Mouse (Mus musculus) hindbrain, embryonic 12.5 days (tissue): ENCODE measurements around the gene Tcf7l1. TPM values are rescaled to one million over a fixed set of nuclear protein-coding genes. Genes with fewer than 3 reads are reported as not detected.

Experiments used
- ATAC-seq: fragments of 200-750 bp; cut with Nextera tagmentation; 2 replicates; pipeline ENCODE4 v1.8.0; 2017; ENCODE audit warnings: moderate TSS enrichment; ENCODE audit not compliant: low FRiP score
- H3K27ac ChIP-seq: fragments of 300-500 bp; sonication (generic); 2 replicates; pipeline ENCODE4 v1.5.1; 2016; ENCODE audit warnings: mild to moderate bottlenecking
- H3K27me3 ChIP-seq: fragments of 300-500 bp; sonication (generic); 2 replicates; pipeline ENCODE4 v1.6.1; 2016; ENCODE audit warnings: mild to moderate bottlenecking
- H3K36me3 ChIP-seq: fragments of 300-500 bp; sonication (generic); 2 replicates; pipeline ENCODE4 v1.6.1; 2016; ENCODE audit warnings: mild to moderate bottlenecking
- H3K4me1 ChIP-seq: fragments of 300-500 bp; sonication (generic); 2 replicates; pipeline ENCODE4 v1.6.1; 2016
- H3K4me2 ChIP-seq: fragments of 300-500 bp; sonication (generic); replicated peaks from 2 replicates; pipeline ENCODE4 v1.6.1; 2016; ENCODE audit warnings: mild to moderate bottlenecking
- H3K4me3 ChIP-seq: fragments of 300-500 bp; sonication (generic); 2 replicates; pipeline ENCODE4 v1.5.1; 2016; ENCODE audit warnings: mild to moderate bottlenecking
- H3K9ac ChIP-seq: fragments of 300-500 bp; sonication (generic); 2 replicates; pipeline ENCODE4 v1.6.1; 2016; ENCODE audit warnings: mild to moderate bottlenecking, moderate library complexity
- H3K9me3 ChIP-seq: fragments of 300-500 bp; sonication (generic); replicated peaks from 2 replicates; pipeline ENCODE4 v1.6.1; 2016; ENCODE audit warnings: mild to moderate bottlenecking
- WGBS: fragments of 180-500 bp; shearing (Covaris S2); methylation state at CpG from one replicate; pipeline ENCODE4 v1.1.7; 2016; 5-methylcytosine and 5-hydroxymethylcytosine counted together
- polyA plus RNA-seq: library from polyadenylated mRNA; unstranded; fragments of >200 nt; fragmentation: Nextera tagmentation; extraction: Ambion mirVana; gene quantifications from 2 replicates; pipeline ENCODE4 v1.2.1, GENCODE M21; 2016

Tcf7l1 gene
- polyA plus RNA-seq, 1 experiment from 2014 or later, result 24.7 TPM

- H3K4me1 ChIP-seq, result no peaks in the 10 kb centered on the region
- no peaks in the 10 kb centered on the region for H3K9me3 ChIP-seq
- H3K4me2 ChIP-seq, result no peak overlapping the region
- 0 out of 2 replicates have a peak, but pooled peaks cover 5% of the 10 kb centered on the region for H3K36me3 ChIP-seq
- no peak for ATAC-seq
- H3K4me3 ChIP-seq, result no peak overlapping the region
- H3K27ac ChIP-seq, result no peak overlapping the region
- no peaks in the 10 kb centered on the region for H3K27me3 ChIP-seq
- H3K9ac ChIP-seq, result no peak overlapping the region
These were observed 198.9 kb downstream of the Tcf7l1 start for GRCm38 (mm10) chr6:72590111-72590510.

GRCm38 (mm10) chr6:72588307-72588706 lies 200.7 kb downstream of the Tcf7l1 start:
- Histone ChIP-seq H3K9ac (no peak overlapping the region), H3K4me2 (no peak overlapping the region), H3K27me3 (no peaks in the 10 kb centered on the region), H3K4me1 (no peaks in the 10 kb centered on the region), H3K36me3 (0 out of 2 replicates have a peak, but pooled peaks cover 9% of the 10 kb centered on the region), H3K9me3 (no peaks in the 10 kb centered on the region), H3K27ac (no peak overlapping the region), H3K4me3 (no peak overlapping the region)
- ATAC-seq, result no peak

GRCm38 (mm10) chr6:72586701-72587100 lies 202.4 kb downstream of the Tcf7l1 start:
- Histone ChIP-seq H3K4me1 (no peaks in the 10 kb centered on the region), H3K4me2 (no peak overlapping the region), H3K9ac (no peak overlapping the region), H3K9me3 (no peaks in the 10 kb centered on the region), H3K27me3 (no peaks in the 10 kb centered on the region), H3K36me3 (0 out of 2 replicates have a peak, but pooled peaks cover 9% of the 10 kb centered on the region), H3K4me3 (no peak overlapping the region), H3K27ac (no peak overlapping the region)
- WGBS, result 82% methylated on average over 3 of the region's 3 CpGs
- no peak for ATAC-seq

- H3K9ac ChIP-seq, result no peak overlapping the region
- 76% methylated on average over 11 of the region's 11 CpGs for WGBS
- H3K27me3 ChIP-seq, result no peaks in the 10 kb centered on the region
- H3K9me3 ChIP-seq, result no peaks in the 10 kb centered on the region
- no peak overlapping the region for H3K4me3 ChIP-seq
- H3K4me1 ChIP-seq, result no peaks in the 10 kb centered on the region
- H3K27ac ChIP-seq, result no peak overlapping the region
- no peak overlapping the region for H3K4me2 ChIP-seq
- ATAC-seq, result no peak
- H3K36me3 ChIP-seq, result peaks cover 18% of the 10 kb centered on the region; the same call in 1 of the 2 replicates
These were observed 204.9 kb downstream of the Tcf7l1 start for GRCm38 (mm10) chr6:72584154-72584553.

- Histone ChIP-seq H3K9ac (no peak overlapping the region), H3K4me2 (no peak overlapping the region), H3K4me3 (no peak overlapping the region), H3K27ac (no peak overlapping the region), H3K36me3 (peaks cover 20% of the 10 kb centered on the region; the same call in 1 of the 2 replicates), H3K9me3 (no peaks in the 10 kb centered on the region), H3K4me1 (no peaks in the 10 kb centered on the region), H3K27me3 (no peaks in the 10 kb centered on the region)
- 81% methylated on average over 4 of the region's 4 CpGs for WGBS
- no peak for ATAC-seq
These were observed 205.7 kb downstream of the Tcf7l1 start for GRCm38 (mm10) chr6:72583211-72583839.

GRCm38 (mm10) chr6:72581625-72582382 lies 207.2 kb downstream of the Tcf7l1 start:
- Histone ChIP-seq H3K36me3 (peaks cover 28% of the 10 kb centered on the region), H3K9me3 (no peaks in the 10 kb centered on the region), H3K9ac (no peak overlapping the region), H3K4me1 (no peaks in the 10 kb centered on the region), H3K4me2 (no peak overlapping the region), H3K4me3 (no peak overlapping the region), H3K27me3 (no peaks in the 10 kb centered on the region), H3K27ac (no peak overlapping the region)
- no peak for ATAC-seq
- WGBS, result 76% methylated on average over 11 of the region's 11 CpGs

Other genes with a start within 250 kb of the Tcf7l1 start
- 10.6 and 15.0 TPM in 2 replicates for gene Capg, start 244.9 kb downstream of the Tcf7l1 start, polyA plus RNA-seq
- 17.6 and 18.1 TPM in 2 replicates for gene Elmod3, start 190.8 kb downstream of the Tcf7l1 start, polyA plus RNA-seq
- gene Retsat, start 190.8 kb downstream of the Tcf7l1 start, polyA plus RNA-seq, result 5.8 and 6.9 TPM in 2 replicates
- 38.8 and 39.2 TPM in 2 replicates for gene Tgoln1, start 172.3 kb downstream of the Tcf7l1 start, polyA plus RNA-seq
- gene Kcmf1, start 110.7 kb upstream of the Tcf7l1 start, polyA plus RNA-seq, result 46.5 and 49.0 TPM in 2 replicates
- gene Tmsb10, start 169.5 kb upstream of the Tcf7l1 start, polyA plus RNA-seq, result 5,652 and 6,223 TPM in 2 replicates